Mouse (Mus musculus) kidney, postnatal 10 days (tissue): ENCODE measurements at regions not wholly inside any gene's neighbourhood (a gene's known extent, or its start where the extent isn't known, plus 50 kb on each side); places are given as distances from the start of the nearest gene placed in this dataset.

ENCODE experiments used
- DNase-seq: peaks from one replicate; pipeline ENCODE4 v3.0.0; 2021; ENCODE audit warnings: mixed read lengths

- DNase-seq, result no peak
Measured at GRCm38 (mm10) chr8:60372681-60373398, 130.2 kb downstream of the Gm10283 start.

- no peak for DNase-seq
Measured at GRCm38 (mm10) chr8:60348291-60348690, 154.7 kb downstream of the Gm10283 start.

- DNase-seq, result no peak
Measured at GRCm38 (mm10) chr8:60345830-60346420, 157.1 kb downstream of the Gm10283 start.

DNA sequence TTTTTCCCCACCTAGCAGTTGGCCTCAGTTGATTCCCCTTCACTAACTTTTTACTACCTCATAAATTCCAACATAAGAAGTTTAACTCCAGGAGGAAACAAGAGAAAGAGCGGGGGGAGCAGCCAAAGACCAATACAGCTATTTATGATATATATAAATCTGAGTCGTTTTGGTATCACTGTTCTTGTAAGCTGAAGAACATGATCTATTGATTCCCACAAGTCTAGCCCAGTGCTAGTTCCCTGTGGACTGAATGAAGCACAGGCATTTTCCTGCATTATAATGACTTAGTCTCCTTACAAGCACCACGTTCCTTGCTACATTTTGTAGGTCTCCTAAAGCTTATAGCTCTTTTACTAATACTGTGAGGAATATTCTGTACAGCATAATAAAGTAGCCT, 187.5 kb downstream of the Gm10283 start:
- DNase-seq, result no peak

DNA sequence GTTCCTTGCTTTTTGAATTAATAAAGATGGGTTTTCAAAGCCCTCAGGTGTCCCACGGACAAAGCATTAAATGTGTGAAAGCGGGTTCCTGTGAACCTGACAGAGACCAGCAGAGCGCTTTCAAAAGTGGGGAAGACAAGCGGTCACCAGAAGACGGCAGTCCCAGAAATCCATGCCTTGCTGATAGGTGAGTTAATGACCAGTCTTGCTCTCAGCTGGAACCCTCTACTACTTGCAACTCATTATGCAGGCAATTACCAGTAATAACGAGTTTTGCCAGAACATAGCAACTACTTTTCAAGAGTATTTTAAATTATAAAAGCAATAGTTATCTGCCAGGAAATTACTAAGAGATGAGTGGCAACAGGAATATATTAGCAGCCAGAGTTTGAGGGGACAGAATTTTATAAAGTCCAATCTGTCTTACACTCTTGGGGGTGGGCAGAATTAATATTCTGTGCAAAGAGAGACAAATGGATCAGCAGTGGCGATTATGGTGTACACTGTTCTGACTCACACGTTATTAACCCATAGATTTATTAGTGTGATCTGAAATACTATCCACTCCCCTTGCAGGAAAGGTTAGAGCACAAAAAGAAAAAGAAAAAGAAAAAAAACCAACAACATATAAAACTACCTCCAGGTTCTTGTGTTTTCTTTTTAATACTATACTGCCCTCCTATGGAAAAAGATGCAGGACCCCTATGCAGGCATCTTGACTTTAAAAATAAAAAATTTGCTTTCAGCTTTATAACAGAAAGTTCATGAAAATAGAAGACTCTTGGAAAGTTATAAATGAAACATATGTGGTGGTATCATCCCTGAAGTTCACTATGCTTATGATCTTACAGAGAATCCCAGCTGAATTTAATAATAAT, 188.8 kb downstream of the Gm10283 start:
- no peak for DNase-seq

DNA sequence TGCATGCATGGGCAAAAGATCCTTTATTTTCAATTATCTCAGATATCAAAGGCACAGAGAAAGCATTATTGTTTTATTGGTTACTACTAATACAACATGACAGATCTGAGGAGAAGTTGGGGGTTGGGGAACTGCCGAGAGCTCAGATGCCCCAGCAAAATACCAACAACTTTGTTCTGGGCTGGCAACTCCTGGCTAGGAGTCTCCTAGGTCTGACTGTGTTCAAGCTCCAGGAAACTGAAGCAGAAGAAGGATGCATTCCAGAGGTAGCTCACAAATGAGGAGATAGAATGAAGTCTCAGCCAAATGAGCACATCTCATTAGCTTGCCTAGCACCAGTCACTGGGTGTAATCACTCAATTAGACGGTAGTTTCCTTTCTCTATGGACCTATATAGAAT, 192.9 kb downstream of the Gm10283 start:
- DNase-seq, result no peak

DNA sequence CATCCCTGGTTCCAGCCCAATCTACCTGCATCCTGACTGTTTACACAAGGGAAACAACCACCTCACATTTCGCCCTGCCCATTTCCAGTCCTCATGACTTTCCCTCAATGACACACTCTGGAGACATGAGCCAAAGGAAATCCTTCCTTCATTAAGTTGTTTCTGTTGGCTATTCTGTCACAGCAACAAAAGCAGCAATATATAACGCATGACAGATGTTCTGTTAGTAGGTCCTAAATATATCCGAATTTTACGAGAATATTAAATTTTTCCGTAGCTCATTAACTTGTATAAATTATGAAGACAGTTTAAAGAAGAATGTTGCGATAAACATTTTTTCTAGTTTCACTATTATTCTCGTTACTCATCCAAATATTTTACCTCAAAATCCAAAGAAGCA, 201.7 kb downstream of the Gm10283 start:
- DNase-seq, result peak; percentile 5

- DNase-seq, result no peak
Measured at GRCm38 (mm10) chr8:60277211-60277801, 225.7 kb downstream of the Gm10283 start.

GRCm38 (mm10) chr8:60250341-60250740, 252.7 kb downstream of the Gm10283 start:
- DNase-seq, result peak; percentile 7

- DNase-seq, result no peak
Measured at GRCm38 (mm10) chr8:60249704-60250103, 253.3 kb downstream of the Gm10283 start.

DNA sequence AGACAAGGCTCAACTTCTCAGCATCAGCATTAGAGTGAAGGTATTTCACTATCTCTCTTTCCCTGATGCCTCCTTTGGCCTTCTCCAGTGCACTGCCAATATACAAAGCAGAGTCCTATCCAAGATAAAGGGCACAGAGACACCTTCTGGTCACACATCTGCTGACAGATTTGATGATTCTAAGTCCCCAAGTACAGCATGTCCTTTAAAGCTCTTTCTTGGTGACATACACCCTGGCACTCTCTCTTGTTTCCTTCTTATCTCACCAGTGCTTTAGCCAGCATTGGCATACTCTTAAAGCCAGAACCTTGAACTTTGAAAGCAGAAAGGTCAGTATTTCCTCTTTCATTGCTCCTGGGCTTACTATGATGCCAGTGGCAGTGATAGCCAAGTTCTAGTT, 255.4 kb downstream of the Gm10283 start:
- DNase-seq, result no peak

DNA sequence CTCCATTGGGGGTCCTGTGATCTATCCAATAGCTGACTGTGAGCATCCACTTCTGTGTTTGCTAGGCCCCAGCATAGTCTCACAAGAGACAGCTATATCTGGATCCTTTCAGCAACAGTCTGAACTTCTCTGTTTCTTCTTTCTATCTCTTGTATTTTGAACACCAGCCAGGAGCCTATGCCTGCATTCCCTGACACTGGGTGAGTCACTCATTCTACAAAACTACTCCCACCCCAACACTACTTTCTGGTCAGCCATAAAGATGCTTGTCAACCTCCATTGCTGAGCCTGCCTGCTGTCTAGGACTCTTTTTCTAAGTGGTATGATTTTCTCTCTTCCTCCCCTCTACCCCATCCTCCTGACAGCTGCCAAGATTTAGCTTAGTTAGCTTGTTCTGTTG, 261.6 kb downstream of the Gm10283 start:
- DNase-seq, result no peak

DNA sequence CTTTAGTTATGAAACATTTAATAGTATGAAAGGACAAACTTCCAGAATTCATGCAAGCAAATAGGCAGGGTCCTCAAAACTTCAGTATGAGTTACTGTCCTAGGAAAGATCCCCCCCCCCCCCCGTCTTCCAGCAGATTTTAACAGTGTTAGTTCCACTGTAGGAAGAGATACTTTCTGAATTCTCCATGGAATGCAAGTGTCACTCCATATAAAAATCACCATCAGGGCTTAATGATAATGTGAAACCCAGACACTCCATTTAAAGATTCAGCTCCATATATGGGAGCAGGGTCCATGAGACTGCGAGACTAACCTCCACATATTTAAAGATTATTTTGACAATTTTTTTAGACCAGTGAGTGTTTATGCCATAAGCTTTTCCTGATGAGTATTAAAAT, 282.1 kb downstream of the Gm10283 start:
- no peak for DNase-seq

DNA sequence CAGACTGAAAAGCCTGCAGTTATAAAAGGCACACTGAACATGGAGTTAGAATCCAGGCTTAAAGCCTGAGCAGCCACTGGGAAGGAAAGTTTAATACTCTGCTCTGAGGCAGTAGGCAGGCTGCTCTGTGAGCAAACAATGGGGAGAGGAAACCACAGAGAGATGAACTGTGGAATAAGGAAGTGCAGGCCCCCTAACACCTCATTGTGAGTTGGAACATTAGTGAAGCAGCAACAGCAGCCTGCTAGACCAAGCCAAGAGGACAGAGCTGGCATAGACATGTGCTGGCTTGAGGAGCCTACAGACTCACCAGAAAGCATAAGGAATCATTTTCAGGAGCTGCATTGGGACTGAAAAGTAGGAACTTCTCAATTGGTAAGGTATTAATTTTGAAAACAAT, 307.4 kb downstream of the Gm10283 start:
- no peak for DNase-seq

GRCm38 (mm10) chr8:60167716-60168272, 335.2 kb downstream of the Gm10283 start:
- no peak for DNase-seq
